Mouse (Mus musculus) liver, postnatal 0 days (tissue): ENCODE measurements at regions not wholly inside any gene's neighbourhood (a gene's known extent, or its start where the extent isn't known, plus 50 kb on each side); places are given as distances from the start of the nearest gene placed in this dataset.

Experiments
- CTCF ChIP-seq: sonication (generic); IDR thresholded peaks from 2 replicates; pipeline ENCODE4 v1.5.1; 2016; ENCODE audit warnings: antibody characterized with exemption, low read depth
- EP300 ChIP-seq: IDR thresholded peaks from 2 replicates; pipeline ENCODE4 v1.6.1; 2016; ENCODE audit warnings: antibody characterized with exemption, low read depth, mild to moderate bottlenecking

DNA sequence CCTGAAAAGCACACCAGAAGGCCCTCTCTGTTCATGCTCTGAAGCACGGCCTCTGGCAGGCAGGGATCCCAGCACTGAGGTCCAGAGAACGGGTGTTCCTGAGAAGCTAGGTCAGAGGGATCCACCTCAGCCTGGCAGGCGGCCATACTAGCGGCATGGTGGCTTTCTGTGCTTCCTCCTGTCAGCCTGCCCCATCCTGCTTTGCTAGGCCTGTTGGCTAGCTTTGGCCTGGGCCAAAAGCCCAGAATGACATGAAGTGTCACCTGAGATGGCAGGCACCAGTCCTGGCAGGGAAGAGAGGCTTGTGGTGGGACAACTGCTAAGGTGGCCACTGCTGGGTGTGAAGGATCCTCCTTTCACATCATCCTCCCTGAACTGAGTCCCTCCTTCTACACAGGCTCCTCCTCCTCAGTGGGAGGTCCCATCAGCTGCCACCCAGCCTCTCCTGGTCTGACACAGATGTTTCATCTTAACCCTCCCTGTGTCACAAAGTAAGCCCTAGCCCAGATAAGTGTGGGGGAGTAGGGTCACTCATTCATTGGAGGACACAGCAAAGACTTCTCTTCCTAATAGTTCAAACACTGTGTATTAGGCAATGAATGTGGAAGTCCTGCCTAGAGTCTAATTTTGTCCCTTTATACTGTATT, 154.5 kb downstream of the Pja1 start:
- TF ChIP-seq EP300 (no peak), CTCF (no peak)
